Mouse (Mus musculus) brain, embryonic 14.5 days (tissue): ENCODE data around the gene Retreg1.

ENCODE experiments used
- CTCF ChIP-seq: fragments of 200-500 bp; IDR thresholded peaks from 2 replicates; pipeline ENCODE4 v1.5.1; 2012; ENCODE audit warnings: inconsistent platforms, mild to moderate bottlenecking, moderate library complexity, borderline replicate concordance; ENCODE audit not compliant: insufficient read depth, insufficient read length; ENCODE audit errors: extremely low read depth
- POLR2A ChIP-seq: fragments of 200-500 bp; IDR thresholded peaks from 2 replicates; pipeline ENCODE4 v1.6.1; 2012; ENCODE audit warnings: mild to moderate bottlenecking, inconsistent platforms, borderline replicate concordance; ENCODE audit not compliant: poor library complexity, insufficient read depth, insufficient read length, severe bottlenecking; ENCODE audit errors: extremely low read depth

DNA sequence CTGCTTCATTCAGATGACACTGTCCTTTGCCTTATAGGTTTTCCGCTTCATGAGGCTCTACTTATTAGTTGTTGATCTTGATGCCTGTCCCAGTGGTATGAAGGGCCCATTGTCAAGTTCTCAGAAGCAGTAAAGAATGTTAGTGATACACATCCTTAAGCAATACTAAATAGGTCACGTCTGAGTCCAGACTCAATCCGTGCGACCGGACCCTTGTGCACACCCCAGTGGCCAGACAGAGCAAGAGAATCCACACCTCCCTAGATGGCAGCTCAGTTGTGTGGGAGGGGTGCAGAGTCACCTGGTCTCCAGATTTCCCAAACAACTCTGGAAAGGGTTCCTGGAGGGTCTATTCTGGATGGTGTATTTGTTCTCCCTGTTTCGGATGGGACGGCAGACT is 103.5 kb downstream of the Retreg1 start:
- TF ChIP-seq CTCF (no peak), POLR2A (no peak)
